Mouse (Mus musculus): ENCODE measurements at regions not wholly inside any gene's neighbourhood (a gene's known extent, or its start where the extent isn't known, plus 50 kb on each side); places are given as distances from the start of the nearest gene placed in this dataset.

DNA sequence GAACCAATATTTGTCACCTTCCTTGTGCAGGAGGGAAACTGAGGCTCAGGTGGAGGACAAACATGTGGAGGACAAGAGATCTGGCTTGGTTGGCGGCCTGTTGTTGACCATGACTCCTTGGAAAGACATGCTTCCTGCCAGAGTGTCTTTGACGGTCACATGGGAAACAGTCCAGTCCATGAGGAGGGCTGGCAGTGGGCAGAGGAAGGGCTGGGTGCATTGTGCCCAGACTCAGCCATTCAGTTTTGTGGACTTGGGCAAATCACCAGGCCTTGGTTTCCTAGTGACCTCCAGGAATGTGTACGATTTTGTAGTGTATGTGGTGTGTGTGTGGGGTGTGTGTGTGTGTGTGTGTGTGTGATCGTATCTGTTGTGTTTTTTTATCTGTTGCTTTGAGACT is 85.5 kb upstream of the Mrps10 start:
- TF ChIP-seq POLR2A (IDR thresholded peaks at IDR 0.05; ENCODE audit: low read depth, low read length) (no peak), ZC3H11A (IDR thresholded peaks at IDR 0.05; ENCODE audit: low read depth, low read length) (no peak), EP300 (IDR thresholded peaks at IDR 0.05; ENCODE audit: low read length) (no peak)

Measured in CH12.LX (cell line).